Mouse (Mus musculus) forebrain, embryonic 12.5 days (tissue): ENCODE results near the gene Nsrp1. TPM values are rescaled to one million over a fixed set of nuclear protein-coding genes. Genes with fewer than 3 reads are reported as not detected.

Experiments
- ATAC-seq: fragments of 200-750 bp; cut with Nextera tagmentation; 2 replicates; pipeline ENCODE4 v1.8.0; 2017; ENCODE audit warnings: moderate TSS enrichment; ENCODE audit not compliant: low FRiP score
- H3K27ac ChIP-seq: fragments of 300-500 bp; sonication (generic); 2 replicates; pipeline ENCODE4 v1.5.1; 2016; ENCODE audit warnings: mild to moderate bottlenecking
- H3K27me3 ChIP-seq: fragments of 300-500 bp; sonication (generic); 2 replicates; pipeline ENCODE4 v1.6.1; 2016; ENCODE audit warnings: mild to moderate bottlenecking
- H3K36me3 ChIP-seq: fragments of 300-500 bp; sonication (generic); replicated peaks from 2 replicates; pipeline ENCODE4 v1.6.1; 2016; ENCODE audit warnings: mild to moderate bottlenecking
- H3K4me1 ChIP-seq: fragments of 300-500 bp; sonication (generic); 2 replicates; pipeline ENCODE4 v1.6.1; 2016
- H3K4me2 ChIP-seq: fragments of 300-500 bp; sonication (generic); 2 replicates; pipeline ENCODE4 v1.6.1; 2016; ENCODE audit warnings: mild to moderate bottlenecking, moderate library complexity
- H3K4me3 ChIP-seq: fragments of 300-500 bp; sonication (generic); replicated peaks from 2 replicates; pipeline ENCODE4 v1.5.1; 2016; ENCODE audit warnings: mild to moderate bottlenecking
- H3K9ac ChIP-seq: fragments of 300-500 bp; sonication (generic); 2 replicates; pipeline ENCODE4 v1.6.1; 2016; ENCODE audit warnings: mild to moderate bottlenecking
- H3K9me3 ChIP-seq: fragments of 300-500 bp; sonication (generic); 2 replicates; pipeline ENCODE4 v1.6.1; 2016
- WGBS: fragments of 180-500 bp; shearing (Covaris S2); methylation state at CpG from one replicate; pipeline ENCODE4 v1.1.7; 2016; 5-methylcytosine and 5-hydroxymethylcytosine counted together
- polyA plus RNA-seq: library from polyadenylated mRNA; unstranded; fragments of >200 nt; fragmentation: Nextera tagmentation; extraction: Ambion mirVana; gene quantifications from 2 replicates; pipeline ENCODE4 v1.2.1, GENCODE M21; 2016

Gene Nsrp1
- polyA plus RNA-seq, 1 experiment from 2014 or later = 79.9 TPM

DNA sequence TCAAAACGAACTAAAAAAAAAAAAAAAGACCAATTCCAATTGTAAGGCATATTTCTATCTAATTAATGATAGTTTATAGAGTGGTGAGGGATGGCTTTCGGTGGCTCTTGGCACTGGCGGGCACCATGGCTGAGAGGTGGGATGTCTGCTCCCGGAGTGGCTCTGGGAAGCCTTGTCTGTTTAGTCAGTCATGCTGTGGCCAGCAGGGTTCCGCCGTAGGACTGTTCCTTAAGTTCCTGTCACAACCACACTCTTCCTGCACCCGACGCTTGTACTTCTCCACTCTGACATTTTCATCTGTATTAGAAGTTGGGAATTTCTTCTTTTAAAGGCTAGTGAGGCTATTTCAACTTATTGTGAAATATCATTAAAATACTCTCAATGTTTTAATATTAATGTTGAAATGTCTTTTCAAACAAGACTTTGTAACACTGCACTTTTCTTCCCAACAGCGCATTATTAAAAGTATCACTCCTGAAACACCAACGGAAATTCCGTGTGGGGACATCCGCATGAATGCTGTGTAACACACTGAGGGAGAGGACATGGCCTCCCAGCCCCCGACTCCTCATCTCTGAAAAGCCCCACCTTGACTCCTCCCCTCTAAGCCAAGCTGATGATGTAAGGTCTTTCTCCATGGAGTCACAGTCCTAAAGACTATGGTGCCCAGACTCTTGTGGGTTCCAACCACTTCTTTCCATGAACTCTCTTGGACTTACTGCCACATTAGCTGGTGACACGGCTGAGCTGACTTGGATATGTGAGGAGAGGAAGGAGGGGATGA is 46.9 kb downstream of the Nsrp1 start:
- Histone ChIP-seq H3K27ac (no peak overlapping the region), H3K4me1 (no peaks in the 10 kb centered on the region), H3K9me3 (no peaks in the 10 kb centered on the region), H3K36me3 (no peaks in the 10 kb centered on the region), H3K4me2 (no peak overlapping the region), H3K9ac (no peak overlapping the region), H3K4me3 (no peak overlapping the region), H3K27me3 (no peaks in the 10 kb centered on the region)
- 85% methylated on average over 14 of the region's 14 CpGs for WGBS
- no peak for ATAC-seq

- Histone ChIP-seq H3K36me3 (no peaks in the 10 kb centered on the region), H3K4me1 (no peaks in the 10 kb centered on the region), H3K4me2 (no peak overlapping the region), H3K9me3 (no peaks in the 10 kb centered on the region), H3K4me3 (no peak overlapping the region), H3K27me3 (no peaks in the 10 kb centered on the region), H3K9ac (no peak overlapping the region), H3K27ac (no peak overlapping the region)
- 94% methylated on average over 3 of the region's 3 CpGs for WGBS
- no peak for ATAC-seq
Measured at GRCm38 (mm10) chr11:77028157-77028556, 50.1 kb downstream of the Nsrp1 start.

DNA sequence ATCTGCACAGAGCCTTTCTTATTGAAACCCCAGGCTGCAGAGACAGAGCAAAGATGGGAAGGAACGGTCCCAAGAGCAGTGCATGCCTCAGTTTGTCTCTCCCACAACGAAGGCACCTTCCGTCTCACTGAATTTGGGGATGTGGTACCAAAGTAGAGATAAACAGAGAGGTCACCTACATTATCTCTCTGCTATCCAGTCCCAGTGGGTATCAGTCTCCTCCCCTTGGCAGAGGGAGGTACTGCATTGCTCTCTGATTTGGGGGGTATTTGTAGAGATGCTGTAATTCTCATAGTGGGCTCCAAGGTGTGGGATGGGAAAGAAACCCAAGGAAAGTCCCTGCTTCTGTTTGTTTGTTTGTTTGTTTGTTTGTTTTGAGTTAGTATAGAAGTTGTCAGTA is 51.7 kb downstream of the Nsrp1 start:
- Histone ChIP-seq H3K9ac (no peak overlapping the region), H3K4me3 (no peak overlapping the region), H3K4me1 (no peaks in the 10 kb centered on the region), H3K27me3 (no peaks in the 10 kb centered on the region), H3K36me3 (no peaks in the 10 kb centered on the region), H3K4me2 (no peak overlapping the region), H3K27ac (no peak overlapping the region), H3K9me3 (no peaks in the 10 kb centered on the region)
- no peak for ATAC-seq
- 87% methylated on average over 3 of the region's 3 CpGs for WGBS

- no peak overlapping the region for H3K4me3 ChIP-seq
- no peaks in the 10 kb centered on the region for H3K27me3 ChIP-seq
- H3K4me2 ChIP-seq = no peak overlapping the region
- ATAC-seq = no peak
- H3K36me3 ChIP-seq = no peaks in the 10 kb centered on the region
- no peaks in the 10 kb centered on the region for H3K4me1 ChIP-seq
- no peak overlapping the region for H3K27ac ChIP-seq
- H3K9me3 ChIP-seq = no peaks in the 10 kb centered on the region
- WGBS = 79% methylated on average over 9 of the region's 9 CpGs
- no peak overlapping the region for H3K9ac ChIP-seq
Measured at GRCm38 (mm10) chr11:77021749-77022396, 56.4 kb downstream of the Nsrp1 start.

DNA sequence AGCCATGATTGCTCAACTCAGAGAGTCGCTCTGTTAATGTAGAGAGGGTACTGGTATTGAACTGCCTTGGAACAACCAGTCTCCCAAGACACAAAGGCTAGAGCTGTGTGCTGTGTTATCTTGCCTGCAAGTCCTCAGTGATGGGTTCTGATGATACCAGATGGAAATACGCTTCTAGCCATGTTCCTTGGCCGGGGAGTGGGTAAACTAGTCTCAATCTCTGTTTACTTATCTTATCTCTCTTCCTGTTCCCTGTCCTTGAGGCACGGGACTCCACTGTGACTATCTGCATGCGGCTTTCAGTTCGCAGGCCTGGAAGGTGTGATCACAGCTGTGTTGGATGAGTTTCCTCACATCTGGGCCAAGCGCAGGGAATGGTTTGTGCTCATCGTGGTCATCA is 58.7 kb downstream of the Nsrp1 start:
- Histone ChIP-seq H3K27ac (no peak overlapping the region), H3K36me3 (no peaks in the 10 kb centered on the region), H3K27me3 (no peaks in the 10 kb centered on the region), H3K9me3 (no peaks in the 10 kb centered on the region), H3K4me2 (no peak overlapping the region), H3K4me3 (no peak overlapping the region), H3K4me1 (no peaks in the 10 kb centered on the region), H3K9ac (no peak overlapping the region)
- WGBS = 91% methylated on average over 8 of the region's 8 CpGs
- ATAC-seq = no peak

- no peaks in the 10 kb centered on the region for H3K4me1 ChIP-seq
- H3K27ac ChIP-seq = no peak overlapping the region
- H3K4me2 ChIP-seq = no peak overlapping the region
- no peak overlapping the region for H3K9ac ChIP-seq
- no peaks in the 10 kb centered on the region for H3K9me3 ChIP-seq
- no peaks in the 10 kb centered on the region for H3K27me3 ChIP-seq
- no peaks in the 10 kb centered on the region for H3K36me3 ChIP-seq
- H3K4me3 ChIP-seq = no peak overlapping the region
- ATAC-seq = no peak
- 86% methylated on average over 11 of the region's 11 CpGs for WGBS
Measured at GRCm38 (mm10) chr11:77018046-77018445, 60.2 kb downstream of the Nsrp1 start.

DNA sequence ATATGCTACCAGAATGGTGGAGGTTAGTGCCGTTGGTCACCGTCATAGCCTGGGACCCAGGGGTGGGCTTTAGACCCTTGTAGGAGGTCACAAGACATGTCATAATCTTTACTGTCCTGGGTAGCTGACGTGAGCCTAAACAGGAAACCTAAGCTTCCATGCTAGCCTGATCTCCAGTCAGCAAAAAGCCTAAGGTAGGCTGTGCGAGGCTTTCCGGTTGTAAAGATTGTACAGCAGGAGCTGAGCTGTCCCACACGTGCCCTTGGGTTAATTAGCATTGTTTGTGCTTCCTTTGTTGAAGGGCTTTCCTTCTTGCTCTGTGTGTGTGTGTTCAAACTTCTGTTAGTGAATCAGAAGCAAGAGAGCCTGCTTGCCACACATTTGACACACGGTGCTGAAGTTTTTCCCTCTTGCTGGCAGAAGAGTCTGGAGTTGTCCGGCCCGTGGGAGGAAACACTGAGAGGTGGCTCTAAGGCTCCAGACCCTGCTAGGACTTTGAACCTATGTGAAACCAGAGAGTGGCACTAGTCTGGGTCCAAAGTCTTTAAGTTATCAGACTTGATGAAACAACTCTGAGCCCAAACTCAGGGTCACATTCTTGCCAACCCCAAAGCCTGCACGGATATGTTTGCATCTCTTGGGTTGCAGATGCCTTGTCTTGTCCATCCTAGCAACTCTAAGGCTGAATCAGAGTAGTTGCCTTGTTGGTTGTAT is 67.3 kb downstream of the Nsrp1 start:
- no peak for ATAC-seq
- Histone ChIP-seq H3K9ac (no peak overlapping the region), H3K9me3 (no peaks in the 10 kb centered on the region), H3K27ac (no peak overlapping the region), H3K4me1 (no peaks in the 10 kb centered on the region), H3K27me3 (0 out of 2 replicates have a peak, but pooled peaks cover 7% of the 10 kb centered on the region), H3K4me2 (no peak overlapping the region), H3K36me3 (no peaks in the 10 kb centered on the region), H3K4me3 (no peak overlapping the region)
- 79% methylated on average over 10 of the region's 10 CpGs for WGBS

DNA sequence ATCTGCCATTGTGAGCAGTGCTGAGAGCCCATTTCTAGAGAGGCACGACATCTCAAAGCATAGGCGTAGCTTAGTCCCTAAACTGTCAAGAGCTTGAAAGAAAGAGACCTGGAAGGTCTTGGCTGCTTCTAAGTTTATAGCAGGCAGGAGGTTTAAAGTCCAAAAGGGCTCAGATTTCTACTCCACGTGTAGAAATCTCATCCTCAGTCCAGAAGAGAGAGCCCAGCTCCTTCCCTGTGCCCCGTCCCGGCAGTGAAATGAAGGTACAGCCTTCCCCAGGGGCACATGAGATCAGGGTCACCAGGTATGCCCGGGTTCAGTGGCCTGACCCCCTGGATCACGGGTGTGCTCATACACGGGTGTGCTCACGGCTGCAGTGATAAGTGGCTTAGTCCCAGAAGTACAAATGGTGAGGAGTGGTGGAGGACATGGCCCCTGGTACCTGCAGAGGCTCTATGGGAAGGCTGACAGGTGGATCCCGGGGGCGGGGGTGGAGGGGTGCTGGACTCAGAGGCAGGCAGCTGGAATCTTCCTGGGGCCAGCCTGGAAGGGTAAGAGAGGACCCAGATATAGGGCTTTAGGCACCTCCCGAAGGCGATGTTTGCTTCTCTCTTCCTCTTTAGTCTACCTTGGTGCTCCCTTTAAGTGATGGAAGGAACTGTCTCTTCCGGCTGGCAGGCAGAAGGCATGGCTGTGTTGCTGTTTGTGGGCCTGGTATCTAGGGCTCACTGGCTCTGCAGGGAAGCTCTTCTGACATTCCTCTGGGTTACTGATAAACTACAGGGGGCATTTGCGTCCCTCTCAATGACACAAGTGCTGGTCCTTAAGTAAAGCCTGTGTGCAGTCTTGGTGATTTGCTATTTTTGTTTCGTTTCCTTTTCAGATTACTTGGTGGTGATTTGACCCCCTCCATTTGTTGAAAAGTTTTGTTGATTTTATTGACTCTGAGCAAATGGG is 68.9 kb downstream of the Nsrp1 start:
- no peak overlapping the region for H3K27ac ChIP-seq
- 81% methylated on average over 16 of the region's 16 CpGs for WGBS
- no peak overlapping the region for H3K4me2 ChIP-seq
- H3K4me1 ChIP-seq = no peaks in the 10 kb centered on the region
- no peaks in the 10 kb centered on the region for H3K36me3 ChIP-seq
- no peaks in the 10 kb centered on the region for H3K9me3 ChIP-seq
- H3K27me3 ChIP-seq = 0 out of 2 replicates have a peak, but pooled peaks cover 7% of the 10 kb centered on the region
- no peak for ATAC-seq
- no peak overlapping the region for H3K9ac ChIP-seq
- no peak overlapping the region for H3K4me3 ChIP-seq

DNA sequence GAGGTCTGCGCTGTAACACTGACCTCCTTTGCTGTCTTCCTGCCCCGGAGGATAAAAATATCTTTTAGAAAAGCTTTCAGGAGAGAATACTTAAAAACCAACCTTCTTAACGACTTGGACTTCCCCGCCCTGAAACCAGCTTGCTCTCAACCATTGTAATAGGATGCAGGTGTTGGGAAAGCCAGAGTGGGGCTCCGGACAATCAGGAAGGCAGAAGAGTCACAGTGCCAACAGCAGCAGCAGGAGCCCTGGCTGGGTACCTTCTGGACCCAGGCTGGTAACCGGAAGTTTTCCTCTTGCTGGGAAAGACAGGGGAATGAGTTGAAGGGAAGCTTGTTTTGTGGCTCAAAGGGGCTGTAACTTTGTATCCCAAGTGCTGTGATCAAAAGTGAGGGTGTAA is 71.6 kb downstream of the Nsrp1 start:
- 52% methylated on average over 6 of the region's 6 CpGs for WGBS
- Histone ChIP-seq H3K4me1 (no peaks in the 10 kb centered on the region), H3K36me3 (no peaks in the 10 kb centered on the region), H3K4me3 (no peak overlapping the region), H3K9me3 (no peaks in the 10 kb centered on the region), H3K9ac (no peak overlapping the region), H3K27ac (no peak overlapping the region), H3K27me3 (peaks cover 22% of the 10 kb centered on the region), H3K4me2 (no peak overlapping the region)
- ATAC-seq = no peak

DNA sequence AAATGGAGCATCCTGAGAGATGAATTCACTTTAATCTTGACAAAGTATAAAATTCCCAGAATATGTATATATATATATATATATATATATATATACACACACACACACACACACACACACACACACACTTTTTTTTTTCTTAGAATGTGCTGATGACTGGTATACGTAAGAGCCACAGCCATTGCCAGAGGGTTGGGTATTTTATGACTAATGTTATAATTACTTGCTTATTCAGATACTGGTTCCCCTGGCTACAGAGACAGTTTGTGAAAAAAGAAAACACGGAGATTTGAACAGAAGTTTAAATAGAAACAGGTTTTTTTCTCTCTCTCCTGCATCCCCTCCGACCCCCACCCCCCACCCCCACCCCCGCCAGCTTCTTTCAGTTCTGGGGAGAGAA is 72.4 kb downstream of the Nsrp1 start:
- WGBS = 63% methylated on average over 4 of the region's 4 CpGs
- no peak for ATAC-seq
- no peaks in the 10 kb centered on the region for H3K36me3 ChIP-seq
- H3K4me2 ChIP-seq = no peak overlapping the region
- H3K4me1 ChIP-seq = no peaks in the 10 kb centered on the region
- H3K27me3 ChIP-seq = peaks cover 30% of the 10 kb centered on the region
- H3K9me3 ChIP-seq = no peaks in the 10 kb centered on the region
- H3K27ac ChIP-seq = no peak overlapping the region
- H3K4me3 ChIP-seq = no peak overlapping the region
- H3K9ac ChIP-seq = no peak overlapping the region

DNA sequence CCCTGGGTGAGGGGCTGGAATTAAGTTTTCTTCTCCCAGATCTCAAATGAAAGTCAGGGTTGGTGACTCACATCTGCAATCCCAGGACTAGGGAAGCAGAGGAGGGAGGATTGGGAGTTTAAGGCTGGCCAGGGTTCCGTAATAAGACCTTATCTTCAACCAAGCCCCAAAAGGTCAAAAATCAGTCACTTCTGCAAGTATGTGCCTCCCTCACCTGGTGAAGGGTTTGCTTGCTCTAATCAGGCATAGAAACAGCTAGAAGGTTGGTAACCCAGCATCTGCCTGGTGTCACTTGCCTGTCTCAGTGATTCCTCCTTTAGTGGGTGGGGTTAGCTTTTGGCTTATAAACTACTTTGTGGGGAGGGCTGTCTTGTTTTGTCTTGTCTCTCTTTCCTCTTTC is 75.9 kb downstream of the Nsrp1 start:
- Histone ChIP-seq H3K4me3 (no peak overlapping the region), H3K4me2 (no peak overlapping the region), H3K4me1 (peaks cover 12% of the 10 kb centered on the region), H3K27me3 (peaks cover 63% of the 10 kb centered on the region), H3K27ac (no peak overlapping the region), H3K9me3 (no peaks in the 10 kb centered on the region), H3K9ac (no peak overlapping the region), H3K36me3 (no peaks in the 10 kb centered on the region)
- ATAC-seq = no peak
- WGBS = 89% methylated on average over 1 of the region's 1 CpGs

GRCm38 (mm10) chr11:77000741-77001140 is 77.5 kb downstream of the Nsrp1 start:
- Histone ChIP-seq H3K4me1 (peaks cover 15% of the 10 kb centered on the region), H3K27me3 (peaks cover 72% of the 10 kb centered on the region)

More at GRCm38 (mm10) chr11:77000741-77001140, 77.5 kb downstream of the Nsrp1 start:
- Histone ChIP-seq H3K9me3 (no peaks in the 10 kb centered on the region), H3K9ac (no peak overlapping the region), H3K36me3 (no peaks in the 10 kb centered on the region), H3K4me2 (no peak overlapping the region), H3K4me3 (no peak overlapping the region), H3K27ac (no peak overlapping the region)
- no peak for ATAC-seq
- 61% methylated on average over 5 of the region's 5 CpGs for WGBS
